ENCODE assay signal across 8 mouse cellular contexts in the genomic region with DNA sequence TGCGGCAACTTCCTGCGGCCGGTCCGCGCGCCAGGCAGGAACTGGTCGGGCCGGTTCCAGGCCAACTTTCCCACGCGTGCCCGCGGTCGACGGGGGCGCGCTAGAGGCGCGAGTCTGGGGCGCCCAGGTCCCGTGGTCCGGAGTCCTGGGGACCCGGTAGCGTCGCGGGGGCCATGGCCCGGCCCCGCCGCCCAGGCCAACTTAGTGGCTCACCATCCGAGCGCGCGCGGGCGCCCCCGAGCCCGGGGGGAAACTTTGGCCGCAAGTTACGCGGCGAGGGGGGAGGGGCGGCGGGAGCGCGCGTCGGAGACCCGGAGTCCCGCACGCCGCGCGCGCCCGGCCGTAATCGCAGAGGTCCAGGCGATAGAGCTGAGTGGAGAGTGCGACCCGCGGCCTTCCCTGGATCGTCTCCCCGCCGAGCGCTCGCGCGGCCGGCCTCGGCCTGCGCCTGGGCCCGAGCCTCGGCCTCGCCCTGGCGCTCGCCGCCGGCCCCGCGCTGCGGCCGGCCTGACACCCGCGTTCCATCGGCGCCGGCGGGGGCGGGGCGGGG. TPM values are rescaled to one million over a fixed set of nuclear protein-coding genes. Genes with fewer than 3 reads are reported as not detected.
A peak's percentile ranks its signal among the peaks of the same experiment; 100 is the strongest.
DNase-seq lines count a peak whose midpoint lies in the region; ATAC-seq and TF ChIP-seq lines count a peak whose summit lies in the region.

Gene Nr2f6 (minus strand): TSS at position 540 of the 550 bp plus-strand sequence.

- TF ChIP-seq POLR2A in bone marrow macrophage, adult 2 months (IDR thresholded peaks at IDR 0.05; ENCODE audit: borderline replicate concordance, low read depth, low read length) = no peak

- peak; percentile 8 for ATAC-seq in forebrain, postnatal 0 days
- peak; percentile 51 for ATAC-seq in hindbrain, embryonic 12.5 days (ENCODE audit: low FRiP score)

- H3K9ac ChIP-seq in ES-E14 (ENCODE audit: insufficient read depth, low read depth, low read length, poor library complexity, severe bottlenecking) = peak within 1 kb of the TSS; percentile 89
- peak within 1 kb of the TSS; percentile 78 for H3K9ac ChIP-seq in forebrain, postnatal 0 days
- peak within 1 kb of the TSS; percentile 78 for H3K9ac ChIP-seq in hindbrain, embryonic 12.5 days

- H3K27me3 ChIP-seq in forebrain, postnatal 0 days (ENCODE audit: insufficient read depth, low read length) = no peaks in the 10 kb centered on the region
- no peaks in the 10 kb centered on the region for H3K27me3 ChIP-seq in hindbrain, embryonic 12.5 days

- peak within 1 kb of the TSS; percentile 81 to 91 for H3K4me3 ChIP-seq in ES-E14 (ENCODE audit: insufficient read depth in 1 of 2, low read depth in 1 of 2, low read length in 2 of 2, poor library complexity in 1 of 2, severe bottlenecking in 1 of 2)
- H3K4me3 ChIP-seq in bone marrow macrophage, adult 2 months (ENCODE audit: insufficient read depth, low read length) = peak within 1 kb of the TSS; percentile 78
- H3K4me3 ChIP-seq in forebrain, postnatal 0 days (ENCODE audit: low read depth, low read length) = peak within 1 kb of the TSS; percentile 76
- peak within 1 kb of the TSS; percentile 63 for H3K4me3 ChIP-seq in hindbrain, embryonic 12.5 days

- no peak for DNase-seq in ES-E14 (ENCODE audit: low read depth, low spot score)
- peak; percentile 70 for DNase-seq in forebrain, postnatal 0 days
- DNase-seq in layer of hippocampus, postnatal 25 days (ENCODE audit: extremely low spot score in 1 of 2, low spot score in 1 of 2) = peak; percentile 44 to 51
- peak; percentile 81 for DNase-seq in lung, postnatal 25 days (ENCODE audit: low spot score)
- DNase-seq in retina, postnatal 1 day = peak; percentile 82
- DNase-seq in frontal cortex, postnatal 36 days (ENCODE audit: low spot score in 2 of 2) = no peak

- H3K36me3 ChIP-seq in ES-E14 (ENCODE audit: control insufficient read depth, insufficient read depth, low read length, poor library complexity, severe bottlenecking) = peaks cover 2% of the 10 kb centered on the region; the same call in 1 of the 2 replicates
- H3K36me3 ChIP-seq in forebrain, postnatal 0 days (ENCODE audit: insufficient read depth) = no peaks in the 10 kb centered on the region
- H3K36me3 ChIP-seq in hindbrain, embryonic 12.5 days = 0 out of 2 replicates have a peak, but pooled peaks cover 8% of the 10 kb centered on the region

- peaks cover 5 to 29% of the 10 kb centered on the region in 2 experiments for H3K4me1 ChIP-seq in ES-E14 (ENCODE audit: control insufficient read depth in 2 of 2, insufficient read depth in 2 of 2, low read length in 2 of 2, poor library complexity in 1 of 2)
- H3K4me1 ChIP-seq in bone marrow macrophage, adult 2 months (ENCODE audit: control insufficient read depth, insufficient read depth, low read length) = peaks cover 11% of the 10 kb centered on the region
- peaks cover 7% of the 10 kb centered on the region for H3K4me1 ChIP-seq in forebrain, postnatal 0 days (ENCODE audit: insufficient read depth)
- peaks cover 39% of the 10 kb centered on the region for H3K4me1 ChIP-seq in hindbrain, embryonic 12.5 days

- H3K9me3 ChIP-seq in ES-E14 (ENCODE audit: control insufficient read depth, insufficient read depth, low read depth, low read length) = no peaks in the 10 kb centered on the region
- no peaks in the 10 kb centered on the region for H3K9me3 ChIP-seq in forebrain, postnatal 0 days (ENCODE audit: low read length)
- no peaks in the 10 kb centered on the region for H3K9me3 ChIP-seq in hindbrain, embryonic 12.5 days (replicated peaks)

- H3K4me2 ChIP-seq in forebrain, postnatal 0 days (ENCODE audit: low read depth) = peak within 1 kb of the TSS; percentile 98
- H3K4me2 ChIP-seq in hindbrain, embryonic 12.5 days (replicated peaks) = peak within 1 kb of the TSS; percentile 96

- 2% methylated on average over 77 of the region's 89 CpGs for WGBS in forebrain, postnatal 0 days
- under 1% methylated on average over 75 of the region's 89 CpGs for WGBS in hindbrain, embryonic 12.5 days

- in situ Hi-C loops in ES-E14 (cut with MboI; ENCODE audit: low sequenced_read_pairs in 2 of 2, unreplicated experiment in 2 of 2) = no loop called here

- TF ChIP-seq CTCF in bone marrow macrophage, adult 2 months (IDR thresholded peaks at IDR 0.05; ENCODE audit: low read depth, low read length) = no peak
- TF ChIP-seq CTCF in forebrain, postnatal 0 days (IDR thresholded peaks at IDR 0.05; ENCODE audit: low read depth) = no peak

- peak within 1 kb of the TSS; percentile 86 for H3K27ac ChIP-seq in ES-E14 (ENCODE audit: insufficient read depth, low read depth, low read length, poor library complexity, severe bottlenecking)
- H3K27ac ChIP-seq in bone marrow macrophage, adult 2 months (ENCODE audit: insufficient read depth, low read depth, low read length) = peak within 1 kb of the TSS; percentile 58
- peak within 1 kb of the TSS; percentile 69 for H3K27ac ChIP-seq in forebrain, postnatal 0 days (ENCODE audit: low read depth, low read length)
- H3K27ac ChIP-seq in hindbrain, embryonic 12.5 days = peak within 1 kb of the TSS; percentile 95

TF ChIP-seq in ES-E14, 5 proteins besides CTCF, POLR2A, EP300 and RAD21:
- TF ChIP-seq HCFC1 (IDR thresholded peaks at IDR 0.05; ENCODE audit: borderline replicate concordance, insufficient read depth, low read length) = no peak
- TF ChIP-seq MAFK (IDR thresholded peaks at IDR 0.05; ENCODE audit: insufficient read depth, low read depth, low read length) = no peak
- TF ChIP-seq ZC3H11A (IDR thresholded peaks at IDR 0.05; ENCODE audit: borderline replicate concordance, low read depth, low read length) = no peak
- TF ChIP-seq ZNF384 (IDR thresholded peaks at IDR 0.05; ENCODE audit: low read depth, low read length) = no peak
- no peak for TF ChIP-seq CHD2 (IDR thresholded peaks at IDR 0.05; ENCODE audit: low read depth, low read length)
TF ChIP-seq in ES-E14: peak in this region for 0.

RNA-seq across cellular contexts. Expression of gene Nr2f6, which starts in this region (rescaled TPM):
- 52.8 and 63.1 TPM in 2 replicates for total RNA-seq in ES-E14 (2012; rRNA removed)
- 20.2 and 23.9 TPM in 2 replicates for polyA plus RNA-seq in bone marrow macrophage, adult 2 months (2012; ENCODE audit: insufficient read depth, insufficient read length, missing spikeins)
- total RNA-seq in forebrain, postnatal 0 days (2014; rRNA removed) = 59.0 and 63.9 TPM in 2 replicates
- 26.0 and 28.9 TPM in 2 replicates for polyA plus RNA-seq in forebrain, postnatal 0 days (2015; fragmentation: Nextera tagmentation; extraction: Ambion mirVana)
- 61.2 and 65.2 TPM in 2 replicates for polyA plus RNA-seq in hindbrain, embryonic 12.5 days (2016; fragmentation: Nextera tagmentation; extraction: Ambion mirVana)
- 10 to 100 TPM; 43.0 to 44.1 TPM for total RNA-seq in layer of hippocampus, postnatal 25 days (2021)

Comparison
In these comparisons a context has a peak if more than half of its experiments do, and no peak if none do; other contexts are left out.
1. DNase-seq: peak in forebrain, postnatal 0 days (single experiment), layer of hippocampus, postnatal 25 days (2 of 2), lung, postnatal 25 days (single experiment) and retina, postnatal 1 day (single experiment); none in ES-E14 (single experiment) and frontal cortex, postnatal 36 days (0 of 2).
2. Peak in every context shown above with its lines, with median percentiles within 50 percentile points of each other: H3K27ac ChIP-seq, H3K4me3 ChIP-seq and H3K9ac ChIP-seq.